ENCODE assay signal across 10 mouse cellular contexts in genomic region chr5:105293226-105294165, GRCm38 (mm10). TPM values are rescaled to one million over a fixed set of nuclear protein-coding genes. Genes with fewer than 3 reads are reported as not detected.
DNase-seq lines count a peak whose midpoint lies in the region; ATAC-seq and TF ChIP-seq lines count a peak whose summit lies in the region.
"Not testable (repeated sequence)": the region's sequence is repeated elsewhere in the genome, so short reads cannot be mapped to it uniquely, and the experiment has no call there.
"Had no signal": no experiment of that assay in that cellular context is flagged by ENCODE, and none has a peak within 500 bp of the region (broad histone marks: within the 10 kb centered on the region; RNA-seq: fewer than 3 reads in every experiment).

Gene Gm43302, minus strand, starts transcription at chr5:105293695.
Gene Gbp6, minus strand, starts transcription at chr5:105293698.

- not testable (repeated sequence) for H3K4me1 ChIP-seq in kidney, embryonic 14.5 days (ENCODE audit: control insufficient read depth, insufficient read depth, low read length); liver, postnatal 0 days (ENCODE audit: insufficient read depth)

- H3K36me3 ChIP-seq in kidney, embryonic 14.5 days (ENCODE audit: control insufficient read depth, insufficient read depth, low read length); liver, postnatal 0 days (replicated peaks; ENCODE audit: insufficient read depth, low read length): not testable (repeated sequence)

- H3K27ac ChIP-seq in kidney, embryonic 14.5 days (ENCODE audit: low read depth, low read length), result not testable (repeated sequence)
- H3K27ac ChIP-seq in liver, postnatal 0 days (ENCODE audit: low read depth), result peak within 1 kb of the TSS; percentile 49

- DNase-seq in adrenal gland, adult (ENCODE audit: inconsistent age in 2 of 2, low spot score in 1 of 2), result peak; percentile 29 to 87
- DNase-seq in cerebellum, adult 9-10 months, result peak; percentile 86
- DNase-seq in gonadal fat pad, adult 2 months (ENCODE audit: low read depth), result peak; percentile 20
- peak; percentile 25 to 52 for DNase-seq in heart, postnatal 36 days
- DNase-seq in liver, postnatal 0 days, result not testable (repeated sequence)
- peak; percentile 64 for DNase-seq in naive thymus-derived CD4-positive, alpha-beta T cell, adult 2 months (ENCODE audit: low read depth)
- DNase-seq in urinary bladder, postnatal 36 days (ENCODE audit: low spot score in 2 of 2), result peak; percentile 7 to 46

- not testable (repeated sequence) for H3K9me3 ChIP-seq in kidney, embryonic 14.5 days (ENCODE audit: control insufficient read depth, low read length); liver, postnatal 0 days (ENCODE audit: low read length)

- WGBS in kidney, embryonic 14.5 days, result 51% methylated on average over 3 of the region's 3 CpGs
- 34% methylated on average over 3 of the region's 3 CpGs for WGBS in liver, postnatal 0 days (ENCODE audit: insufficient replicate concordance)

- not testable (repeated sequence) for TF ChIP-seq EP300 in liver, postnatal 0 days (IDR thresholded peaks at IDR 0.05; ENCODE audit: low read depth)

- H3K4me3 ChIP-seq in kidney, embryonic 14.5 days (ENCODE audit: low read length), result not testable (repeated sequence)
- H3K4me3 ChIP-seq in liver, postnatal 0 days (ENCODE audit: low read depth, low read length), result peak within 1 kb of the TSS; percentile 20; the same call in 1 of the 2 replicates

- H3K4me2 ChIP-seq in kidney, embryonic 14.5 days (replicated peaks; ENCODE audit: low read depth, low read length), result not testable (repeated sequence)
- H3K4me2 ChIP-seq in liver, postnatal 0 days (ENCODE audit: low read depth, low read length), result peak within 1 kb of the TSS; percentile 57

- H3K9ac ChIP-seq in kidney, embryonic 14.5 days (ENCODE audit: low read depth, low read length); liver, postnatal 0 days (replicated peaks): not testable (repeated sequence)

- TF ChIP-seq CTCF in liver, postnatal 0 days (IDR thresholded peaks at IDR 0.05; ENCODE audit: low read depth), result not testable (repeated sequence)

- peak; percentile 43; the same call in 1 of the 2 replicates for ATAC-seq in kidney, embryonic 14.5 days (ENCODE audit: low FRiP score, low TSS enrichment)
- peak; percentile 51 for ATAC-seq in liver, postnatal 0 days

- intact Hi-C loops in heart, postnatal 36 days (cut with DNase I), result loop anchor here (5.0 kb wide), 1 partner anchor 146 kb away; no protein-coding TSS in a partner anchor

- not testable (repeated sequence) for H3K27me3 ChIP-seq in kidney, embryonic 14.5 days (ENCODE audit: control insufficient read depth, insufficient read depth, low read length); liver, postnatal 0 days (ENCODE audit: insufficient read depth, low read length)

RNA-seq across cellular contexts. Expression of gene Gm43302, which starts in this region (rescaled TPM):
- polyA plus RNA-seq in gonadal fat pad, adult 2 months (2012; rRNA removed), result 1.1 and 2.0 TPM in 2 replicates
- under 1 TPM in 1 of 2 experiments, not detected in 1; 0.49 TPM for total RNA-seq in heart, postnatal 36 days (2021)
- not detected in 2 replicates for polyA plus RNA-seq in kidney, embryonic 14.5 days (2014; fragmentation: Nextera tagmentation; extraction: Ambion mirVana)
- polyA plus RNA-seq in liver, postnatal 0 days (2015; fragmentation: Nextera tagmentation; extraction: Ambion mirVana), result not detected in 2 replicates
- total RNA-seq: left cerebral cortex, postnatal 36 days had no signal
- polyA plus RNA-seq: kidney, embryonic 16.5 days had no signal

RNA-seq across cellular contexts. Expression of gene Gbp6, which starts in this region (rescaled TPM):
- polyA plus RNA-seq in gonadal fat pad, adult 2 months (2012; rRNA removed), result 3.2 and 4.5 TPM in 2 replicates
- 1 to 10 TPM; 7.9 to 8.8 TPM for total RNA-seq in heart, postnatal 36 days (2021)
- polyA plus RNA-seq in kidney, embryonic 14.5 days (2014; fragmentation: Nextera tagmentation; extraction: Ambion mirVana), result 0.26 and 0.27 TPM in 2 replicates
- polyA plus RNA-seq in liver, postnatal 0 days (2015; fragmentation: Nextera tagmentation; extraction: Ambion mirVana), result 10.7 and 10.8 TPM in 2 replicates

Comparison
In these comparisons a context has a peak if more than half of its experiments do, and no peak if none do; other contexts are left out.
1. Peak in ATAC-seq in kidney, embryonic 14.5 days; RNA of the genes that start here not detected or under 1 TPM.